Mouse (Mus musculus) gastrocnemius, postnatal 4 days (tissue): Measurements from ENCODE around the gene Nudt4. TPM values are rescaled to one million over a fixed set of nuclear protein-coding genes. Genes with fewer than 3 reads are reported as not detected.

Source experiments
- DNase-seq, 2 experiments: peaks; one replicate each; pipeline ENCODE4 v3.0.0; 2021 to 2022; ENCODE audit warnings: low spot score in 2 of 2, mixed read lengths in 2 of 2
- total RNA-seq, 2 experiments: library from RNA; stranded (reverse); gene quantifications; 2 replicates each; pipeline ENCODE4 v1.2.3; 2021

Gene Nudt4
- total RNA-seq, 2 experiments from 2014 or later = 213 to 216 TPM

DNA sequence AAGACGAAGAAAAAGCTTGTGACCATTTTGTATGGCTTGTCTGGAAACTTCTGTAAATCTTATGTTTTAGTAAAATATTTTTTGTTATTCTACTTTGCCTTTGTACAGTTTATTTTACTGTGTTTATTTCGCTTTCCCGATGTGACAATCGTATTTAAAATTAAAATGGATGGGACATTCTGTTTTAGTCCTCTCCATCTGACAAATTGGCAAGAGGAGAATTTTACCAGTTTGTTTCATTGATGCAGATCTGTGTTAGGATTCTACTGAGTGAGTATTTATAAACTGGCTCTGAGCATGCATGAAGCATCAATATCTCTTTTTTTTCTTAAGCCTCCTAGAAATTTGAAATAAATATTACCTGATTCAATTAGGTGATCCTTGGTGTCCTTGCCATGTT is 21.0 kb downstream of the Nudt4 start:
- DNase-seq = no peak

DNA sequence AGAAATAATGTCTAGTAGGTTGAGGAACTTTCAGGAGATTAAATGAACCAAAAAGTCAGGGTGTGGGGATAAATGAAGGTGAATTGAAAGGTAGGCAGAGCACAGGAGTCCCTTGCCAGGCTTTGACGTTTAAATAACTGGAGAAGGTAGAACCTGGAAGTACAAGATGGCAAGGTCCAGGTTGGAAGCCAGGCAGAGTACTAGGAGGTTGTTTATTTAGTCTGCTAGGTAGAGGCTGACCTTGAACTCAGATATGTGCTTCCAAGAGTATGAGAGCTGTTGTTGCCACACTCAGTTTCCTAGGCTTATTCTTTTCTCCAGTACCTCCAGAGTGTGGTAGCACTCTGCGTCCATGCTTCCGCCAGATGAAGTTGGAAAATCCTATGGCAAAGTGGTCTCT is 24.1 kb downstream of the Nudt4 start:
- no peak for DNase-seq

DNA sequence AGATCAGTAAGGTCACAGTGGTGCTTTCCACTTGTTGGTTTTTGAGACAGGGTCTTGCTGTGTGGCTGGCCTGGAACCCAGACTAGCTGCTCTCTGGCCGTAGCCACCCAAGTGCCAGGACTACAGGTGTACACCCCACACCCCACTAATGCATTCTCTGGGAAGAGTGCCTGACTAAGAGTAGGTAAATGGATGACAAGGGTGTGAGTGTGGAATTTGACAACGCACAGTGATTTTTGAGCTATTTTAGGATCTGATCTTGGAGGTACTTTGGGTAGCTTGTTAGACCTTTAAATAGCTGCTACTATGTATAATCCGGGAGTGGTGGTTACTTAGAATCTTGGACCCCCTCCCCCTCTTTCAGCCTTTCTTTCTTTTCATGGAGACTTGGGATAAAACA is 24.7 kb downstream of the Nudt4 start:
- DNase-seq = no peak

DNA sequence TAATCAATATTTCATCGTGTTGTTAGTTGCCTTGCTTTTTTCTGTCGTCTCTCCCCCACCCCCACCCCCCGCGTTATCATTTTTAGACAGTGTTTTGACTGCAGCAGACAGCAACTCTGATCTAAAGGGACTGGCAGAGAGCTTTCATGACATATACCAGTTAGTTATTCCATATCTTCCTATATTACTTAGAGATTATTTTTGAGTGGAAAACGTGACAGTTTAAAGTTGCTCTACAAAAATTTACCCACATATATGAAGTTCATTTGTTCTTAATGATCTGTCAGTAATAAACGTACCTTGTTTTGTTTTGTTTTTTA is 27.8 kb downstream of the Nudt4 start:
- no peak for DNase-seq

DNA sequence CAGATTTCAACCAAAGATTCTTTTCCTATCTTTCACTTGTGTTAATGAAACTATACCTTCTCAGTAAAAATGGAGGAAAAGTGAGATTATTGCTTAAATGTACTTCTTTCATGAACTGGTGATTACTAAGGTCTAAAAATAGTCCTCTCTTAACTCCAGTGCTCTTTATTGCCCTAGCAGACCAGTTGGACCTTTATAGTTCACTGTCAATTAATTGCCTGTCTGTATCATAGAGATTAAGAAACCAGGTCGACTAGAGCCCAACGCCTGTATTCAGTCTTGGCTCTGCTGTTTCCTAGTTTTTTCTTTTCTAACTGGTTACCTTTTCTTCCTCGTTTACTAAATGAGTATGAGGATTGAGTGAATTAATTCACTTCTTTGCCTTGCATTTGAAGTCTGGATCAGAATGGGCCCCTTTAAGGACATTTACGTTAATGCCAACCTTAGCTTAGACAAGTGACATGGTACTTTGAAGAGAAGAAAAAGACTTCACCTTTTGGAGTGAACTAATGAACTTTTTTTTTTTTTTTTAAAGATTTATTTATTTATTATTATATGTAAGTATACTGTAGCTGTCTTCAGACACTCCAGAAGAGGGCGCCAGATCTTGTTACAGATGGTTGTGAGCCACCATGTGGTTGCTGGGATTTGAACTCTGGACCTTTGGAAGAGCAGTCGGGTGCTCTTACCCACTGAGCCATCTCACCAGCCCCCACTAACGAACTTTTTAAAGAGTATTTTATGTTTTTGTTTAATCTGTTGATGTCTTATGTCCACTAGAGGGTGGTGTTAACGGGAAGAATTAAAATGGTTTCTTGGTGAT is 28.3 kb downstream of the Nudt4 start:
- no peak for DNase-seq

DNA sequence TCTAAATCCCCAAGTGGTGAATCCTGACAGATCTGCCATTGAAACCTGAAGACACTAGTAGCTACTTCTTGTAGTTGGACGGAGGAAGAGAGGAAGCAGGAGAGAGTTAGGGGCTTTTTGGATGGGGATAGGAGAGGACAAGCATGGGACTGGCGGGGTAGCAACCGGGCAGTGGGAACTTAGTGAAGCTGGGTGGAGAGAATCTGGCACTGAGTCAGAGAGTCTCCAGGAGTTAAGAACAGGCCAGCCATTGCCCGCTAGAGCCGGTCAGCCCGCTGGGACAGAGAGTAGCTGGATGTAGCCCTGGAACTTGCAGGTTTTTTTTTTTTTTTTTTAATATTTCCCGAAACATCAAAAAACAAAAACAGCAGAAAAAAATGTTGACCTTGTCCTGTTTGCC is 30.6 kb downstream of the Nudt4 start:
- no peak for DNase-seq

DNA sequence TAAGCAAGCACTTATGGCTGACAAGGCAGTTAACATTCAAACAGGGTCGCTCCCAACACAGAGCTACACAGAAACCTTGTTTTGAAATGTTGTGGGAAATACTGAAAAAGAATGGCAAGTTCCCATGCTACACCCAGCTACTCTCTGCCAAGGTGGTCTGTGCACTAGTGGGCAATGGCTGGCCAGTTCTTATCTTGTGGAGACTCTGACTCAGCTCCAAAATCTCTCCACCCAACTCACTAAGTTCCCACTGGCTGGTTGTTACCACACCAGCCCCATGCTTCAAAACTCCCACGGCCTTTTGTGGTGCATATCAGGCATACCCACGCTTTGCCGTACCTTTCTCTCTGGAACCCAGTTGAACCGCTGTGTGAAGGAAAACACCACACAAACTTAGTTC is 31.0 kb downstream of the Nudt4 start:
- no peak for DNase-seq

DNA sequence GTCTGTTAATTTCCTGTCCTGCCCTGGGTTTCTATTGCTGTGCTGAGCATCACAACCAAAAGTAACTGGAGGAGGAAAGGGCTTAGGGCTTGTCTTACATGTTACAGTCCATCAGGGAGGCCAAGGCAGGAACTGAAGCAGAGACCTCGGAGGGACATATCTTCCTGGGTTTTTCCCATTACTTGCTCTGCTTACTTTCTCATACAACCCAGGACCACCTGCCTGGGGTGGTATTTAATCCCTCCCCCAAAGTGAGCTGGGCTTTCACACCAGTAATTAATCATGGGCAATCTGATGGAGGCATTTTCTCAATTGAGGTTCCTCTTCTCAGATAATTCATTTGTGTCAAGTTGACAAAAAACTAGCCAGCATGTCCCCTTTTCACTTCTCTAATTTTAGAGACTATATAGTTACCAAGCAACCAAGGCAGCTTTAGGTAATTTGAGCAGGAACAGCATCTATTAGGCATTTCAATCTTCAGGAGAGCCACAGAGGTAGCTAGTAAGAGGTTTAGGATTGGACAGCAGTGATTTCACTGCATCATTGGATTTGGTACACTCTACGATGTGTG is 33.3 kb downstream of the Nudt4 start:
- no peak for DNase-seq

DNA sequence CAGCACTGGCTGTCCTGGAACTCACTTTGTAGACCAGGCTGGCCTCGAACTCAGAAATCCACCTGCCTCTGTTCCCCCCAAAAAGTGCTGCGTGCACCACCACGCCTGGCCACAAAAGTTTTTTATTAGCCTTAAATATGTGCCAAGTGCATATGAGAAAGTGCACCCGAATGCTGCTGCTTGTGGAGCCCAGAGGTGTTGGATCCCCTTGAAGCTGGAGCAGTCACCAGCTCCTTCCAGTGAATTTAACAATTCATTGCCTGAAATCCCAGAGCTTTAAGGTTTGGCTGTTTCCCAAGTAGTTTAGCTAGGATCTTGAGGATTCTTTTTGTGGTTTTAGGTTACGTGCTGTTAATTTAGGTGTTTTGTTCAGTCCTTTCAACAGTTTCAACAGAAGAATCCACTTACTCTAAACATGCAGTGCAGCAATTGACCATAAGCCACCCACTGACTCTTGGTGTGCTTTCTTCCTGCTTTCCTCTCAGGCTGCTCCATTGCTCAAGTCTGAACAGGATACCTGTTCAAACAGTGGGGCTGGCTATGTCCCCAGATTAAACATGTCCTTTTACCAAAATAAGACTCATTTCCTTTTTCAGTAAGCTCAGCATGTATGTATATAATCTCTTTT is 37.3 kb downstream of the Nudt4 start:
- no peak for DNase-seq

DNA sequence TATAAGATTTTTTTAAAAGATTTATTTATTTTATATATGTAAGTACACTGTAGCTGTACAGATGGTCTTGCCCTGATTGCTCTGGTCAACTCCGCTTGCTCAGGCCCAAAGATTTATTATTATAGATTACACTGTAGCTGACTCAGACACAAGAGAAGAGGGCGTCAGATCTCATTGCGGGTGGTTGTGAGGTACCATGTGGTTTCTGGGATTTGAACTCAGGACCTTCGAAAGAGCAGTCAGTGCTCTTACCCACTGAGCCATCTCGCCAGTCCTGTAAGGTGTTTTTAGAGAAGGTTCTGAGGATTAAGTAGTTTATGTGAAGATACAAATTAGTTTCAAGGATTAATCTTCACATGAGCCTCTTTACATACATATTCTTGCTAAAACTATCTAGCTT is 38.1 kb downstream of the Nudt4 start:
- no peak for DNase-seq

DNA sequence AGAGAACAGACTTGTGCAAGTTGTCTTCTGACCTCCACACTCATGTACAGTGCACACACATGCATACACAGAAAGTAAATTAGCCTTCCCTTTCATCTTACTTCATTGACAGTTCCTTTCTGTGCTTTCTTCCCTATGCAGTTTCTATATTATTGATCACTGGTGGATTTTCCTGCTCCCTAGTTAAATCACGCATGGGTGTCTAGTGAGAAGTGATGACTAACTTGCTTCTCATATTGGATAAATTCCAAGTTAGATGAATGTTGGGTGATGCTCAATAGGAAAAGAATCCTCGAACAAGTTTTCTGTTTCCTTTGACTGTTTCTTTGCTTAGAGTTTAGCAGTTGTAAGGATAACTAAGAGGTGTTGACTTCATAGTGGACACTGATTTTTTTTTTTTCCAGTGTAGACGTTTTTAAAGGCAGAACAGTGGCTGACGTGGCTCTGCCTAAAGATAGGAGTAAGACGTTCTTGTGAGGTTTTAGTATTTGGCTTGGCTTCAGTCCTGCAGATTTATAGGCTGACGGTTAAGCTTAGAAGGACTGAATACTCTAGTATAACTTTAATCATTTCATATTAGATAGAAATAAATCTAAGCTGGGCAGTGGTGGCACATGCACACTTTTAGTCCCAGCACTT is 38.8 kb downstream of the Nudt4 start:
- DNase-seq = no peak

DNA sequence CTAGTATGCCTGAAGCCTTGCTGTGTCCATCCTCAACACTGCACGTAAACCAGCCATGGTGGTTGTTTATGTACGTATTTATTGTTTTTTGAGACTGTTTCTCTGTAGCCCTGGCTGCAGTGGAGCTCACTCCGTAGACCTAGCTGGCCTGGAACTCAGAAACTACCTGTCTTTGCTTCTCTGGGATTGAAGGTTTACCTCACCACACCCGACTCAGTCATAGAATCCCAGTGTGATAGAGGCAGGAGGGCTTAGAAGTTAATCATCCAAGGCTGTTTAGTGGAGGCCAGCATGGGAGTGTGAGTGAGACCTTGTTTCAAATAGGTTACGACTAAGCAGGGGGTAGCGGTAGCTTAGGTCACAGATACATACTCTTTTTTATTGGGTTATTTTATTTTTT is 46.3 kb downstream of the Nudt4 start:
- no peak for DNase-seq

DNA sequence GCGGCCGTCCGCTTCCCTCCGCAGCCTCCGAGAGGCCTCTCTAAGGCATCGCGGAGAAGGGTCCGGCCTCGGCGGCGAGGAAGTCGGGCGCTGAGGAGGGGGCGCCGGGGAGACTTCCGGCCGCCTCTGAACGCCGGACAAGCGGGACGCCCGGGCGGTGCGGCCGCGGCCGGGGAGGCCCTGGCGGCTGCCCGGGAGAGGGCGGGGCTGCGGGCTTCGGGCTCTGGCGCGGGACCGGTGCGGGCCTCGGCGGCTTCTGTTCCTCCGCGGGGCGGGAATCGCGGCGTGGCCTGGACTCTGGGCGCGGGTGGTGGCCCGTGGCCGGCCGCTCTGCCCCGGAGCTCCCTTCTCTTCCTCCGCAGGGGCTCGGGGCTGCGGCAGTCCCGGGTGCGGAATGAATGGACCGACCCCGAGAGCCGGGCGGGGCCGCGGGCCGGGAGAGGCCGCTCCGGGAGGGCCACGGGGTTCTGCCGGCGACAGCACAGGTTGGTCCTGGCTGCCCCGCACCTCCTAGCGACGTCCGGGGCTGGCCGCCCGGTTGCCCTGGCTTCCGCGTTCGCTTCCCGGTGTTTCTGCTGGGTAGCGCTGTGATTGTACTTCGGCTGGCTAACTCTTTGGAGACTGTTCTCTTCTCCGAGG is 48.5 kb downstream of the Nudt4 start:
- DNase-seq = peak; percentile 28 to 63

DNA sequence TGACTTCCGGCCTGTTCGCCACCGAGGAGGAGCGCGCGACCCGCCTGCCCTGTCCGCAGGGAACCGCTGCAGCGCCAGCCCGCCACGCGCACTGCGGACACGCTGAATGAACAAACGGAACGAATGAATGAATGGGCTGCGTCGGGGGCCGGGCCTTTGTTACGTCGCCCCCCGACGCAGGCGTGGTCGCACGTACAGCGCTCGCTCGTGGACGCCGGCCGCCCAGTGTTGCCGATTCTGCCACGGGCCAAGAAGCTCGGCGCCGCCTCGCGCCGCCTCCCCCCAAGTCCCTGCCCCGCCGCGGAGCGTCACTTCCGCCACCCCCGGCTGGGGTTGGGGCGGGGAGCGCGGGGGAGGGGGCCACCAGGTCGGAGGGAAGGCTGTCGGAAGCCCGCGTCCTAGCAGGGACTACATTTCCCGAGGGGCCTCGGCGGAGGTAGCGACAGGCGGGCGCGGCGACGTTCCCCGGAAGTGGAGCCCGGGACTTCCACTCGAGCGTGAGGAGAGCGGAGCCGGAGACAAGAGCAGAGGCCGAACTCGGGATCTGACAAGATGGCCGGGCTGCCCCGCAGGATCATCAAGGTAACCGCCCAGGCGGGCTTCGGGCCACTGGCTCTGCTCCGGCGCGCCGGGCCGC is 49.2 kb downstream of the Nudt4 start, which contains the start of gene Ube2n:
TSS of gene Ube2n (plus strand) at position 490 of the 637 bp plus-strand sequence.
- DNase-seq = peak; percentile 96 to 97

DNA sequence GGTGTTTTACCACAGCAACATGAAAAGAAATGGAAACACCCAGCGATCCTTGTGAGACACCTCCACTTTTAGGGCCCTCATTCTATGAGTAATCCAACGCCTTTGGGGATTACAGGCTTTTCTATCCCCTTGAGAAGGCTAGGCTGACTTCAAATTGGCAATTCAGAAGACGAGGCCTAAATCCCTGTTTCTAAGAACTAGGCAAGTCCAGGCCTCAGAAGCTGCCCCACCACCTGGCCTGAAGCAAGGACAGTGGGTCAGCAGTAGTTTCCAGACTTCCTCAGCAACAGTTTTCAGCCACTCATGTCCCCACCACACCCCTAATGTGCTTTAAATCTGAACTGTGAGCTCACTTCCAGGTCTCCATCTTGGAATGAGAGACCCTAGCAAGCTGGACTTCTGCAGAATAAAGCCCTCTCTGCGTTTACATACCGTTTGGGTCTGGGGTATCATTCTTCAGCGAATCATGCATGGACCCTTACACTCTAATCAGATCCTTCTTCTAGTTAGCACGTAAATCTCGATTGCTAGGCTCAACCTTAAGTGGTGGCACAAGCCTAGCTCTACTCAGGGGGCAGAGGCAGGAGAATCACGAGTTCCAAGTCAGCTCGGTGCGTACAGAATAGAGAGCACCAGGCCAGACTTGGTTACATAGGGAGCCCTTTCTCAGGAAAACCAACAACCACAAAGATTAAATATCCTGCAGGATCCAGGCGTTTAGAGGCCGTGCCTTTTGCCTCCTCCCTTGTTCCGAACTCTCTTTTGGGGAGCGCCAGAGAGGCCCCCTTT is 50.0 kb downstream of the Nudt4 start:
- DNase-seq = no peak

DNA sequence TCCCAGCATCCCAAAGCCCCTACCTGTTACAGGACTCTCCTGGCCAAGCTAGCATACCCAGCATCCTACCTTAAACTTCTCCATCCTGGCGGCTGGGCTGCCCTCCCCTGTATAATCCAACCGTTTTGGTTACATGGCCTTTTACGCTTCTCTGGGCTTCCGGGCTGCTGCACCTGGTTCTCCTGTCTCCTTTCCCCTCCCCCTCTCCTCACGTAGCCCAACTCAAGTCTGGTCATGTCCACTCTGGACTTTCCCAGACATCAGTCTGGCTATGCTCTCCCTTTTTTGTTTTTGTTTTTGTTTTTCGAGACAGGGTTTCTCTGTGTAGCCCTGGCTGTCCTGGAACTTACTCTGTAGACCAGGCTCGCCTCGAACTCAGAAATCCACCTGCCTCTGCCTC is 51.3 kb downstream of the Nudt4 start:
- no peak for DNase-seq

DNA sequence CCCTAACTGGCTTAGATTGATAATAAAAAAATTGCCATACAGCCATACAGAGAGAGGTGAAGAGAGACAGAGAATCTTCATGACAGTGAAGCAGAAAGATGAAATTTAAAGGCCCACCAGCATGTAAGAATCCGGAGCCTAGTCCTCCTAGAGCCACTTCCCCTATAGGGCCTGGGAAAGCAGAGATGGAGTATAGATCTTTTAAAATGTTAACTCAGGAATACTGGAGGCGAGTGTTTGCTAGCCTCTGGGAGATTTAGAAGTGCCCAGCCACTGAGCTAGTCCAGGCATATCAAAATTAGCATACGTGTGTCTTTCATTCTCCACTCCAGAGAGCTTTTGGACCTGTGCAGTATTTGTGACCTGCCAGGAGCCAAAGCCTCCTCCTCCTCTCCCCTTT is 54.7 kb downstream of the Nudt4 start:
- no peak for DNase-seq

DNA sequence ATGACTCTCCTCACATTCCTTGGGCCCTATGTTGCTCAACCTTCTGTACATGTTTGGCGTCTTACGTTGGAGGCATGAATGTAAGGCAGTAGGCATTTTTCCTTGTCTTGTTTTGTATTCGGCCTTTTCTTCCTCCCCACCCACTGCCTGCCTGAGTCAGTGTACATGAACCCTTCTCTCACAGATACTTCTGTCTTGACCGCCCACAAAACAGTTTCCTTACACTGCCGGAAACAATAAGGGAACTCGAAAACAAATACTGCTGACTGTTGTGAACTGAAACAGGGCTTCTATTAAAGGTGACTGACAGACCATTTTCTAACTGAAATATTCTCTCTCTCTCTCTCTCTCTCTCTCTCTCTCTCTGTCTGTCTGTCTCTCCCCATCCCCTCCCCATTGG is 55.2 kb downstream of the Nudt4 start:
- DNase-seq = no peak

DNA sequence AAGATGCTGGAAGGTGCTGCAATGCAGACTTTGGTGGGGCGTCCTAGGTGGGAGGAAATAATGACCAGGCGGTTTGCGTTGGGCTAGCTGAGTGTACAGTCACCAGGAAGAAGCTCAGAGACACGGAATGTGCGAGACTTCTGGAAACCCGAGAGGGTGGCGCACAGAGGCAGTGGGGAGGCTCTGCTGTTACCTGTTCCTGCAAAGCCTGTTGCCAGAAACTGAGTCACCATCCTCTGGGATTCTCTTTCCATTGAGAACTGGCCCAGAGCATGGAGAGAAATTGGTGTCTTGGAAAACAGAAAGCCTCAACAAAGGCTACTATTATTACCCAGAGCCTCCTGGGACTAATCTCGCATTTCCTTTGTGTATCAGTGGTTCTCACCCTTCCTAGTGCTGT is 55.8 kb downstream of the Nudt4 start:
- DNase-seq = no peak

DNA sequence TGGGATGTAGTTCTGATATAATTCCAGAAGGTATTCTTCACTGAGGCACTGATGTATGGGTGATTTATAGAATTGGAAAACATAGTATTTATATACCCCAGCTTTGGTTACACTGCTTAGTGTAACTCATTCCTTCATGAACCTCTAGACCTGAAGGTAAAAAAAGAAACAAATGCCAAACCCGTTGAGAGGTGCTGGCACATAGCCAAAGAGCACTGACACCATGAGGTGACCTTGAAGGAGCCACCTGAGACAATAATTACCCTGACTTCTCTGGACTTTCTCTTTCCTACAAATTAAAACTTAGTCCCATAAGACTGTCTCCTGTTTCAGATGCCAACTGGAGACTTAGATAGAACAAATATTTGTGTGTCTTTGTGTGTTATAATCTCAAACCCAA is 59.6 kb downstream of the Nudt4 start:
- DNase-seq = no peak
